Mouse (Mus musculus) brain, embryonic 14.5 days (tissue): Measurements from ENCODE around the gene Rhbdf2. TPM values are rescaled to one million over a fixed set of nuclear protein-coding genes. Genes with fewer than 3 reads are reported as not detected.
"Not testable (repeated sequence)": the region's sequence is repeated elsewhere in the genome, so short reads cannot be mapped to it uniquely, and the experiment has no call there.

Experiments used
- DNase-seq: peaks from one replicate; pipeline ENCODE4 v3.0.0-alpha.2; 2011; ENCODE audit warnings: low read depth
- CTCF ChIP-seq: fragments of 200-500 bp; IDR thresholded peaks from 2 replicates; pipeline ENCODE4 v1.5.1; 2012; ENCODE audit warnings: inconsistent platforms, mild to moderate bottlenecking, moderate library complexity, borderline replicate concordance; ENCODE audit not compliant: insufficient read depth, insufficient read length; ENCODE audit errors: extremely low read depth
- POLR2A ChIP-seq: fragments of 200-500 bp; IDR thresholded peaks from 2 replicates; pipeline ENCODE4 v1.6.1; 2012; ENCODE audit warnings: mild to moderate bottlenecking, inconsistent platforms, borderline replicate concordance; ENCODE audit not compliant: poor library complexity, insufficient read depth, insufficient read length, severe bottlenecking; ENCODE audit errors: extremely low read depth
- polyA plus RNA-seq: library from polyadenylated mRNA; depleted of rRNA; stranded (reverse); fragments of >200 nt; gene quantifications from 2 replicates; pipeline ENCODE4 v1.2.3, GENCODE M21; 2012

Gene Rhbdf2
- polyA plus RNA-seq, 1 experiment, result 2.3 TPM

DNA sequence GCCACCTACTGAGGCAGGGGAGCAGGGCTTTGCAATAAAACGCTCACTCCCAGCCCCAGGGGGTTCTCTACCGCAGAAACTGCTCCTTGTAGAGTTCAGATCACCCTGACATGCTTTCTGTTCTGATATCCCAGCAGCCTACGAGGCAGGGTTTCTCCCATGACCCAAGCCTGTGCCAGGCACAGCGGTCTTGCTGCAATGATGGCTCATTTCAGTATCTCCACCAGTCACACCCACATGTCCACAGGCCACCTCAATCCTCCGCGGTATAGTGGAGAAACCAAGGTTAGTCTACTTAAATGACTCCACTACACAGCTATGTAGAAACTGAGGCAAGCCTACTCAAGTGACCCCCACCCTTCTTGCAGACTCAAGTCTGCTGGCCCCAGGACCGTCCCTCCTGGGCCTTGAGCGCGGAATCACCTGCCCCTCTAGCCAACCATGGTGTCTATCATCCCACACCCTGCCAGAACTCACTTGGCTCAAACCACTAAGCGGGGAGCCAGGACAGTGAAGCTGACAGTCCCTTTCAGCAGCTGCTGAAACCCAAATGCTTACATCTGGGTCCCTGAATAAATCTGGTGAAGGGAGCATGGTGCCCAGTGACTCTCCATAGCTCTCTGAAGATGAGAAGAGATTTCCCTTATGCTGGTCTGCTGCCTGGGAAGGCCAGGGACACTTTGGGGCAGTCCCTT is 6.1 kb downstream of the Rhbdf2 start:
- DNase-seq, result no peak
- no peak for TF ChIP-seq POLR2A
- TF ChIP-seq CTCF, result no peak

DNA sequence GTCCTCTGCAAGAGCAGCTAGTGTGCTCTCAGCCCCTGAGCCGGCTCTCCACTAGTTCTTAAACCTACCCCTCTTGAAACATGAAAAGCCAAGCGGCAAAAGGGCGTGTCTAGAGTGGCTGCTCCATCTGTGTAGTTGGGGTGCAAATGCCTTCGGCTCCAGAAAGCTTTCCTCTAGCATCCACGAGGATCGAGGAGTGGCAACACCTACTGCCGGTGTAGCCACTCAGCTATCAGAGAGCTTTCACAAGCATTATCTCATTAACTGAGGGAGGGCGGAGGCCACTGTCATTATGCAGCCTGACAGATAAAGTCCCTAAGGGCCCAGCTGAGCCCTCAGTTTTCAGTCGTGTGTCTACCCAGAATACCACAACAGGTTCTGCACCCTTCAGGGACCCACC is 6.7 kb downstream of the Rhbdf2 start:
- TF ChIP-seq CTCF (no peak), POLR2A (no peak)
- DNase-seq, result no peak

DNA sequence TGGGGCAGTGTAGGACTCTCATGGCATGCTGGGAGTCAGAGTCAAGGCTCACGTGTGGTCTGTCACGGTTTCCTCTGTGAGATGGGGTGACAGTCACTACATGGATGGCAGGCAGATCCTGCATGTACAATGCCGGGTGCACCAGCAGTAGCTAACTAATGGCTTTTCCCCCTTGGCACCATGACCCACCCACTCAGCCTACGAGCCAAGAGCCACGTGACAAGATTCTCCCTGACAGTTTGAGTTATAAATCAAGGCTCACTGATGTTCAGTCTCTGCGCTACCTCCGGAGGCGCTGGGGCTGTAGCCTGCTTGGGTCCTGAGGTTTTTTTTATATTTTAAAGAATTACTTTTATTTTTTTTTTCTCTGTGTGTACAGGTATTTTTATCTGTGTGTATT is 7.3 kb downstream of the Rhbdf2 start:
- TF ChIP-seq CTCF (no peak), POLR2A (no peak)
- DNase-seq, result no peak

DNA sequence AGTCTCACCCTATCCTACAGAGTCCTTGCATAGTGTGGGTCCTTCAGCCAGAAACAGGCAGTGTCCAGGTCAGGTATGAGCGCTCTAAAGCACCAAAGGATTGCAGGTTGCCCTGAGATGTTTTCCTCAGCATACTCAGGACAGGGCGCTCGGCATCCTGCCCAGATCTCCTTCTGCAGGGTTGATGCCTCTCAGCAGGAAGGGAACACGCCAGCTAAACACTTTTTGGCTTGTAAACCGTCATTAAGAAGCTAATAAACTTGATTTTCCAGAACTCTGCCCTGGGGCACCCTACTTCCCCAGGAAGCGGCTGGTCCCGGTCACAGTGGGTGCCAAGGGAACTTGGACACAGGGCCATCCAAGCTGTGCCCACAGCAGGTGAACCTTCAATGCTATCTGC is 7.7 kb downstream of the Rhbdf2 start:
- TF ChIP-seq POLR2A (no peak), CTCF (no peak)
- DNase-seq, result no peak

DNA sequence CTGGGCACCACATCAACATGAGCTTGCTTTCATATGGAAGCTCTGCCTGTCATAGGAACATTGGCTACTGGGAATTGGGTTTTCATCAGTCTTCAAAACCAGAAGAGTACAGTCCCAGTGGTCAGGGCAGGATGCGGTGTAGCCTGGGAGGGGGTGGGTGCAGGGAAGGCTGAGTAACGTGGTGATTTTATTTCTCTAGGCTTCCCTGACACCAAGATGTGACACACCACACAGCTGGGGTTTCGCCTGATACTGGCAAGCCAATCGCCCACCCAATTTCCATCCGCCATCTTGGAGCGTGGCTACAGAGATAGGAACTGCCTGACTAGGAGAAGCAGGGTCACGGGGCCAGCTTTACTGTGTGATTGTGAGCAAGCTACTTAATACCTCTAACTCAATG is 8.2 kb downstream of the Rhbdf2 start:
- no peak for DNase-seq
- no peak for TF ChIP-seq POLR2A
- TF ChIP-seq CTCF, result no peak

DNA sequence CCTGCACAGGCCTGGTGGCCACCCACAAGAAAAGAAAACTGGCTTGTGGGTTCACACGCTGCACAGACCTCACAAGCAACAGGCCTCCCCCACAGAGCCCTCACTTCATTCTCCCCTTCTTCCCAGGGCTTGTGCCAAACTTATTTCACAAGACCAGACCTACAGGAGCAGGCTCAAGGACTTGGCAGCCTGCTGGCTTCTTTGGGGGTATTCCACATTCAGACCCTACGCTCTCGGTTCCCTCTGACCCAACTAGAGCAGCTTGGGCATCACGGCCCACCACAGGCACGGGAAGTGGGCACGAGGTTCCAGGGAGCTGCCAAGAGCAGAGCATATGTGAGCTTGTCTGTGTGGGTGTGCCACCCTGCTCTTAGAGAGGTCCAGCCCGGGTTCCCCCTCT is 9.2 kb downstream of the Rhbdf2 start:
- DNase-seq, result no peak
- TF ChIP-seq CTCF, result no peak
- no peak for TF ChIP-seq POLR2A

DNA sequence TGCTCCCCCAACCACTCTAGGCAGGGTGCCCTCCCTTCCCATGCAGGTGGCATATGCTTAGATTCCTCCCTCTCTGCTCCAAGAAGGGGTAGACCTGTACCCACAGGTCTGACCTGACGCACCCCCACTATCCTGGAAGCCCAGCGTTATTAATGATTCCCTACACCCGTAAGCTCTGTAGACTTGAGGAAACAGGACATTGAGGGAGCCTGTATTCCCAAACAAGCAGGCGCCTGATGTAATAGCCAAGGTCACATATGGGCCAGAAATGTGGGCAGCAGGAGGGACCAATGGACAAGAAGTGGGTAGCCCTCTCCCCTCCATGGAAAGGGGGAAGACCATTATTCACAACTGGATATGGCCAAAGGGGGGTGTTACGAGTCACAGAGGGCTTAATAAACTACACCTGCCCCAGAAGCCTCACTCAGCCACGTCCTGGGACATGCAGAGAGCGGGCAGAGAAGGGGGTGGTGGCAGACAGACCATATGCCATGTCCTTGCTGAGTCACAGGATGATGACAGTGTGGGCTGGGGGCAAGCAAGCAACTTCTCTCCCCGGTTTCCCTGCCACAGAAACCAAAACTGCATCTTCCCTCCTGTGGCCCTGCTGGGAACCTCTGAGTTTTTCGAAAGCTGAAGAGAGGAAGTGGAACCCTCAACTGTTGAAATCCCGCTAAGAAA is 10.2 kb downstream of the Rhbdf2 start:
- DNase-seq, result no peak
- TF ChIP-seq CTCF (no peak), POLR2A (no peak)

DNA sequence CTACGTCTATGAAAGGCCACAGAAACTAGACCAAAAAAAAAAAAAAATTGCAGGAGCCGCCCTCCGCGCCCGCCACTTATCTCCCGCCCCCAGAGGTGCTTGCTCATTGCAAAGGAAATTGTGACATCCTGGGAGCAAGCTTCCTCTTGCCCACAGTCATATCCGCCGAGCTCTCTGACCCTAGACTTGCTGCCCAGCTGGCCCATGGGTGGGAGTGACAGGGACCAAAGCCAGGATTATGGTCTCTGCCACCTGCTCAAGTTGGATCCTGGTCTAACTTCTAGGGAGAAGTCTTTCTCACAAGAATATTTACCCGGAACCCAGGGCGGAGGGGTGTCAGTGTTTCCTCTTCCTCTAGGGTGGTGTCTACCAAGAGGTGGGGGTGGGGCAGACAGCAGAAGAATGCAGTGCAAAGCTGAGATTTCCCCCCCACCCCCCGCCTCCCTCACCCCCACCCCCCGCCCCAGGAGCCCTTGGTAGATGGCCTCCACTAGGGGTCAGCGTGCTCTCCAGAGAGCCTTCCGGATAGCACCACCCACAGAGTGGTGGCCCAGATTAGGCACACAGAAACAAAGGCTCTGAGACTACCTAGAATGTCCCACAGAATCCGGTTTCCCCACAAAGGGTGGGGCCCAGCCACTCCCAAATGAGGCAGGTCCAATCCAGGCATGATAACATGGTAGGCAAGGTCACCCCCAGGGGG is 10.9 kb downstream of the Rhbdf2 start:
- TF ChIP-seq CTCF (no peak), POLR2A (no peak)
- no peak for DNase-seq

DNA sequence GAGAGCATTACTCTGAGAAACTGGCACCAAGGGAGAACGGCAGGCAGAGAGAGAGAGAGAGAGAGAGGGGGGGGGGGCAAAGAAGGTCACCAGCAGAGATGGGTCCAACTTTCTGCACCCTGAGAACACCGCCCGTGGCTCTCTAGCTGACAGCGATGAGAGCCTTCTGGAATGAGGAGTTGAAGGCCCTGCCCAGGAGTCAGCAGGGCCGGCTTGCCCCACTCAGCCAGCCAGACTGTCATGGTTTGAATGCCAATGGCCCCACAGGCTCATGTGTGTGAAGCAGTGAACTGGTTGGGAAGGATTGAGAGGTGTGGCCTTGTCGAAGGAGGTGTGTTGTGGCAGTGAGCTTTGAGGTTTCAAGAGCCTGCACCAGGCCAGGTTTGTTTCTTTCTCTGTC is 13.6 kb downstream of the Rhbdf2 start:
- DNase-seq, result no peak
- TF ChIP-seq CTCF, result no peak
- TF ChIP-seq POLR2A, result no peak

DNA sequence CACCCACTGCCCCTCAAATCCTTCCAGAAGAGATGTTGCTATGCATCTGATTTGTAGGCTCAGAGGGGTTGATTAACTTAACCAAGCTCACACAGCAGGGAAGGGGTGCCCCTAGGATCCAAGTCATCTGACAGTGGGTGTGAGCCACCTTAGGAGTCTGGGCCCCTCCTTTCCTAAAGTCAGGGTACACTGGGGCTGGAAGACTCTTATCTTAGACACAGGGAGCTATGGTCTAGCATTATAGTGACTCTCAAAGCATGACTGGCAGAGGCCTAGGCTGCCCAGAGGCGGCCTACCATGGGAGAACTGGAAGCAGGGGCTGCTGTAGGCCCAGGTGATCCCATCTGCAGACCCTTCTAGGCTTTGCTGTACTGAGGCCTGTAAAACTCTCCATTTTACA is 14.3 kb downstream of the Rhbdf2 start:
- DNase-seq, result no peak

DNA sequence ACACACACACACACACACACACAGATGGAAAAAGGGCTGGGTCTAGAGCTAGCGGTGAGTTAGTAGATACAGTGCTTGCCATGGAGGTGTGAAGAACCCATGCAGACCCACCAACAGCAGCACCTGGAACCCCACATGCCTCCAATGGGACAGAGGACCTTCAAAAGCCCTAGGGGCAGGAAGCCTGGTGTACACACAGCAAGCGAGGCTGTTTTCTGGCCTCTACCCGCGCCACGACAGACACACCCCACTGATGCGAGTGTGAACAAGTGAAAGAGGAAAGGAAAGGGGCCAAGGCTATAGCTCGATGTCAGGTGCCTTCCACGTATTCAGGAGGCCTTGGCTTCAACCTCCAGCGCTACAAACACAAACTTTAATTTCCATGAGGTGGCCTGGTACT is 14.9 kb downstream of the Rhbdf2 start:
- DNase-seq, result no peak
- no peak for TF ChIP-seq CTCF
- no peak for TF ChIP-seq POLR2A

More for the DNA sequence above, 14.3 kb downstream of the Rhbdf2 start:
- TF ChIP-seq POLR2A (no peak), CTCF (no peak)

DNA sequence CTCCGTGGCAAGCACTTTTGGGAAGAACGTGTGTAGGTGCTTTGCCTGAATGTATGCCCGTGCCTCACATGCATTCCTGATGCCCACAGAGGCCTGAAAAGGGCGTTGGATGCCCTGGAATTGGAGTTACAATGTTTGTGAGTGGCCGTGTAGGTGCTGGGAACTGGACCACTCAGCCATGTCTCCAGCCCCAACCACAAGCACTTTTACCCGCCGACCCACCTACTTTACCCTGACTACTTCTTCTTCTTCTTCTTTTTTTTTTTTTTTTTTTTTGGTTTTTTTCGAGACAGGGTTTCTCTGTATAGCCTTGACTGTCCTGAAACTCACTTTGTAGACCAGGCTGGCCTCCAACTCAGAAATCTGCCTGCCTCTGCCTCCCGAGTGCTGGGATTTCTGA is 15.7 kb downstream of the Rhbdf2 start:
- DNase-seq, result not testable (repeated sequence)
